Mouse (Mus musculus) E14TG2a.4 (cell line): ENCODE measurements at regions not wholly inside any gene's neighbourhood (a gene's known extent, or its start where the extent isn't known, plus 50 kb on each side); places are given as distances from the start of the nearest gene placed in this dataset.

Source experiments
- CTCF ChIP-seq: conservative IDR thresholded peaks from 2 replicates; pipeline ENCODE4 v1.5.1; 2014; ENCODE audit warnings: low read length
- POU5F1 ChIP-seq: IDR thresholded peaks from 2 replicates; pipeline ENCODE4 v1.6.1; 2014; ENCODE audit warnings: low read length, borderline replicate concordance

- TF ChIP-seq POU5F1 (no peak), CTCF (no peak)
These were observed 63.6 kb upstream of the Noct start for GRCm38 (mm10) chr3:51160625-51161024.
